Mouse (Mus musculus) kidney, adult 10 weeks (tissue): ENCODE data around the gene Pigu. TPM values are rescaled to one million over a fixed set of nuclear protein-coding genes. Genes with fewer than 3 reads are reported as not detected.

Source experiments
- polyA plus RNA-seq: library from polyadenylated mRNA; stranded (reverse); fragments of 350-450 nt; fragmentation: Illumina TruSeq; extraction: RNeasy Lipid Tissue Mini Kit (QIAGEN cat#74804); gene quantifications from one replicate; pipeline ENCODE4 v1.2.3, GENCODE M21; 2014; ENCODE audit warnings: low read depth, low replicate concordance

Pigu gene
- polyA plus RNA-seq = 51.5 TPM

GRCm38 (mm10) chr2:155356971-155357591, at the start of gene Pigu:
Gene Pigu (minus strand): TSS chr2:155357430.

GRCm38 (mm10) chr2:155380261-155381059, 23.2 kb upstream of the Pigu start, which contains the start of gene Trp53inp2:
Gene Trp53inp2 (plus strand): TSS chr2:155381059.

GRCm38 (mm10) chr2:155276195-155276594, 81.0 kb downstream of the Pigu start, which contains the start of gene Map1lc3a:
Gene Map1lc3a (plus strand): TSS chr2:155276297.

DNA sequence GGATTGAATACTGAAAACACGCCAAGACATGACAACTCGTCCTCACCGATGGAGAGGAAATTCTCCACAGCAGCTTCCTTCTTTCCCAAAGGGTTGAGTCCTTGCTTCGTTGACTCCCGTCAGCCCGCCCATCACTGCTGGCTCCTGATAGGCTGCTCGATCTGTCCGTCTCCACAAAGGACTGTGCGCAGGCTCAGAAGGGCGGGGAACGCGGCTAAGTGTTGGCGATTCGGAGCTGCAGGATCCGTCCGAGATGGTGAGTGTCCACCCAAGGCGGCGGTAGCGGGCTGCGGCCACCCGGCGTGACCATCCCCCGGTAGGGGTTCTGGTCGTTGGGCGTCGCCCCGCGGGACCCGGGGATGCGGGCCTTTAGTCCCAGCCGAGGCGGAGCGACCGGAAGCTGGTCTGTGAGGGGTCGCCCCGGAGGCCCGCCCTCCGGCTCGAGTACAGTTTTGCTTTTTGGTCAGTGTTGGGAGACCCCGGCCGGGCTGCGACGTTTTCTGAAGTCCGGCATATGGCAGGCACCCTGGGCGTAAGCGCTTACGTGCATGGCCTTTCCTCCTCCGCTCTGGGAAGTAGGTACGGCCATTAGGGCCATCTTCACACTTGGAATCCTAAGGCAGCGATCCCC, 120.8 kb downstream of the Pigu start, which contains the start of gene Dynlrb1:
Gene Dynlrb1 (plus strand): TSS at position 172 of the 631 bp plus-strand sequence.

Other genes with a start within 250 kb of the Pigu start
- gene Itch, start 223.9 kb downstream of the Pigu start, polyA plus RNA-seq = 132 TPM
- 180 TPM for gene Dynlrb1, start 120.9 kb downstream of the Pigu start, polyA plus RNA-seq
- gene Map1lc3a, start 81.1 kb downstream of the Pigu start, polyA plus RNA-seq = 0.61 TPM
- gene Trp53inp2, start 23.6 kb upstream of the Pigu start, polyA plus RNA-seq = 153 TPM
- 31.2 TPM for gene Ncoa6, start 116.5 kb upstream of the Pigu start, polyA plus RNA-seq
- gene Acss2, start 160.5 kb upstream of the Pigu start, polyA plus RNA-seq = 73.7 TPM
- not detected for gene Ggt7, start 160.8 kb upstream of the Pigu start, polyA plus RNA-seq
- gene Gss, start 235.4 kb upstream of the Pigu start, polyA plus RNA-seq = 31.7 TPM